Mouse (Mus musculus): Measurements from ENCODE around the gene CN725425.

CN725425 gene

GRCm38 (mm10) chr15:91199256-91199905 lies at the start of gene CN725425:
Gene CN725425 (plus strand): TSS chr15:91199494.
- no peak for DNase-seq

GRCm38 (mm10) chr15:91152592-91152991 lies 46.7 kb upstream of the CN725425 start:
- DNase-seq, result no peak

- DNase-seq, result no peak
Observed at GRCm38 (mm10) chr15:91153311-91153710, 46.0 kb upstream of the CN725425 start.

GRCm38 (mm10) chr15:91161153-91161552 lies 38.1 kb upstream of the CN725425 start:
- no peak for DNase-seq

- DNase-seq, result no peak
Observed at GRCm38 (mm10) chr15:91163454-91163853, 35.8 kb upstream of the CN725425 start.

GRCm38 (mm10) chr15:91165021-91165420 lies 34.3 kb upstream of the CN725425 start:
- peak; percentile 40 to 56 for DNase-seq

GRCm38 (mm10) chr15:91167850-91168562 lies 31.3 kb upstream of the CN725425 start:
- no peak for DNase-seq

- no peak for DNase-seq
Observed at GRCm38 (mm10) chr15:91170602-91171328, 28.5 kb upstream of the CN725425 start.

GRCm38 (mm10) chr15:91171332-91171731 lies 28.0 kb upstream of the CN725425 start:
- no peak for DNase-seq

GRCm38 (mm10) chr15:91172193-91172592 lies 27.1 kb upstream of the CN725425 start:
- DNase-seq, result no peak

- DNase-seq, result no peak
Observed at GRCm38 (mm10) chr15:91178656-91179314, 20.5 kb upstream of the CN725425 start.

GRCm38 (mm10) chr15:91179911-91180622 lies 19.2 kb upstream of the CN725425 start:
- peak; percentile 27 to 53 for DNase-seq

- DNase-seq, result no peak
Observed at GRCm38 (mm10) chr15:91186358-91186757, 12.9 kb upstream of the CN725425 start.

GRCm38 (mm10) chr15:91190026-91190425 lies 9.3 kb upstream of the CN725425 start:
- DNase-seq, result peak in 1 of 2 experiments; percentile 13

GRCm38 (mm10) chr15:91190519-91191207 lies 8.6 kb upstream of the CN725425 start:
- DNase-seq, result peak; percentile 45 to 64

- DNase-seq, result peak; percentile 87 to 88
Observed at GRCm38 (mm10) chr15:91191412-91192222, 7.7 kb upstream of the CN725425 start, which contains the start of gene Abcd2. Gene Abcd2 (minus strand): TSS chr15:91191799.

GRCm38 (mm10) chr15:91192223-91192598 lies 7.1 kb upstream of the CN725425 start:
- DNase-seq, result no peak

- no peak for DNase-seq
Observed at GRCm38 (mm10) chr15:91200833-91201232, 1.5 kb downstream of the CN725425 start.

- no peak for DNase-seq
Observed at GRCm38 (mm10) chr15:91202486-91202885, 3.2 kb downstream of the CN725425 start.

GRCm38 (mm10) chr15:91203521-91203920 lies 4.2 kb downstream of the CN725425 start:
- DNase-seq, result no peak

GRCm38 (mm10) chr15:91206518-91206917 lies 7.2 kb downstream of the CN725425 start:
- DNase-seq, result no peak
